Mouse (Mus musculus) kidney, postnatal 10 days (tissue): ENCODE results near the gene Rnf39.

Experiments
- DNase-seq: peaks from one replicate; pipeline ENCODE4 v3.0.0; 2021; ENCODE audit warnings: mixed read lengths

Gene Rnf39

DNA sequence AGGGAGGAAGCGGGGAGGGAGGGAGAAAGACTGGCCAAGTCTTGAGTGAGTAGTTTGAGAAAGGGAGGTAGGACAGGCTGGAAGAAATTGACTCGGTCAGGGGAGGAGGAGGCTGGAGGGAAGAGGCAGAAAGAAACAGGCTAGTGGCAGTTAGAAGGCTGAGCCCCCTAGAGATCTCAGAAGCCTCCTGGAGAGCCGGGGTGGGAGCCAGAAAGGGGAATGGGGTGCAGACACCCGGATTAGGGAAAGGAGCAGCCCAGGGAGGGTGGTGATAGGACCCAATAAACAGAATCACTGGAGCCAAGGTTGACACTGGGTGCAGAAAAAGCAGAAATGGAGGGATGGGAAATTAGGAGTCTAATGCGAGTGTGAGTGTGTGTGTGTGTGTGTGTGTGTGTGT is 973 bp downstream of the Rnf39 start:
- DNase-seq, result no peak

DNA sequence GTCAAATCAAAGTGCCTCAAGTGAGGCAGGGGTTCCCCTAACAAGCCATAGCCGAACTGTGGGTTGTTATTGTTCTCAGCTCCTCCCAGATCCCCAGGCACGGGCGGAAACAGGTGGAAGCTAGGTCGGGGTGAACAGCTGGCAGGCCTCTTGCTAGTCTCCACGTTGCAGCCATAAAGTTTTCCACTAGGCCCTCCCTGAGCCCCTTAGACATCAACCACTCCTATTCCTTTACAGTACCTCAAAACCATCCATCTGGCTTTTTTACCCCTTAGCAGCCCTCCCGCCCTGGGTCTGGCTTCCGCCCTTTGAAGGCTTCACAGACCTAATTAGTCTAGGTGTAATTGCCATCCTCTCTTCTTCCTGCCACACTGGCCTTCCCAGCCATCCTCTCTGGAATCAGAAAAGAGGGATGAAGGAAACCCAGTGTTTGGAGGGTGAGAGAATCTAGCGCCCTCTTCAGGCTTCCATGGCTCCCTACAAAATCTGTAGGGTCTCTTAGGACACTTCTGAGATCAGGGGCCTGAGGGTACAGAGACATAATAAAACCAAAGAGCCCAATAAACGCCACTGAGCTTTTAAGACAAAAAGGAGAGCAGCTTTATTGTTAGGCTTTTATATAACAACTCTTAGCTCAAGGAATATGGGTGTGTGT is 1.5 kb downstream of the Rnf39 start:
- no peak for DNase-seq

GRCm38 (mm10) chr17:36947051-36947819 is 4.5 kb downstream of the Rnf39 start:
- DNase-seq, result peak; percentile 71

DNA sequence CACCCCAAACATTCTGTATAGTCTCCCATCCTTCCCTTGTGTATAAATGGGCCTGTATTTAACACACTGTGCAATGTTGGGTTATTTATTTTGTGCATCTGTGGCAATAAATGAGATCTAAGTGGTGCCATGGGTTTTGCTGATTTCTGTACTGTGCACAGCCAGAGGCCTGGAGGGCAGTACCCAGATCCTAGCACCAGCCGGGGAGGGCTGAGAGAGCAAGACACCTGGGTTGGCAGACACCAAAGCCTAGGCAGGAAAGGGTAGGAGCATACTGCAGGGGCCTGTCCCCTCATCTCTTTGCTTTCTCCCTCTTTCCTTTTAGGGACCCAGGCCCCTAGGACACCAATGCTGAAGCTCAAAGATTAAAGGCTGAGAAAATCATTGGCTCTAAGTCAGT is 5.6 kb downstream of the Rnf39 start:
- no peak for DNase-seq

DNA sequence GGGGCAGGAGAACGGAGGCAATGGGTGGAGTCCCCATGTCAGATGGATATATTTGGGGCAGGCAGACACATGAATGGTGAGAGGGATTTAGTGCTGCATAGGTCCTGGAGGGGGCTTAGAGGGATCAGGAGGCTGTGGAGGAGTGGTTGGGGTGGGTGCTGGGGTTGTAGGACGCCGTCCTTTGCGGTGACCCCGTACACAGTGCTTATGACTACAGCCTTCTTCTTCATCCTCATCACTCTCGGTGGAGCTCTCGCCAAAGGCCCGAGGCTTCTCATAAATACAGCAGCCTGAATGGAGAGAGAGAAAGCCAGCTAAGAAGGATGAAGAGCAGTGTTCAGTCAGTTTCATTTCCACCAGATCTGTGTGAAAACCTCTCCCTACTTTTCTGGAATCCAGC is 6.5 kb downstream of the Rnf39 start:
- DNase-seq, result no peak

- peak; percentile 98 for DNase-seq
Observed at GRCm38 (mm10) chr17:36950981-36951947, 8.5 kb downstream of the Rnf39 start, which contains the start of gene Ppp1r11. TSS of gene Ppp1r11 (minus strand) at chr17:36951741.

DNA sequence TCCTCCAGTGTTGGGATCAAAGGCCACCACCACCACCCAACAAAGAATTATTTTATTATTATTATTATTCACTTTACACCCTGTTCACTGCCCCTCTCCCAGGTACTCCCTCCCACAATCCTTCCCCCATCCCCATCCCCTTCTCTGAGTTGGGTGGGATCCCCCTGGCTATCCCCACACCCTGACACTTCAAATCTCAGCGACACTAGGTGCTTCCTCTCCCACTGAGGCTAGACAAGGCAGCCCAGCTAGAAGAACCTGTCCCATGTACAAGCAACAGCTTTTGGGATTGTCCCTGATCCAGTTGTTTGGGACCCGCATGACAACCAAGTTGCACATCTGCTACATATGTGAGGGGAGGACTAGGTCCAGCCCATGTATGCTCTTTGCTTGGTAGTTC is 9.9 kb downstream of the Rnf39 start:
- no peak for DNase-seq

DNA sequence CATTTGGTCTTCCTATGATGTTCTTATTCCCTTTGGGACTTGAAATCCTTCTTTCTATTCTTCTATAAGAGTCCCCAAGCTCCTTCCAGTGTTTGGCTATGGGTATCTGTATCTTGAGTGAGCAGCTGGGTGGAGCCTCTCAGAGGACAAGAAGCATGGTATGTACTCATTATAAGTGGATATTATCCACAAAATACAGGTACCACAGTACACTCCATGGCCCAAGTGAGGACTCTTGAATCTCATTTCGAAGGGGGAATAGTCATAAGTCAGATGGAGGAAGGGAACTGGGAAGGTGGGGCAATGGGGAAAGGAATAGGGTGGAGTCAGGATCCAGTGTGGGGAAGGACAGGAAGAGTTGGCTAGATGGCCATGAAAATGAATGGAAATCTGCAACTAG is 10.3 kb downstream of the Rnf39 start:
- DNase-seq, result no peak

DNA sequence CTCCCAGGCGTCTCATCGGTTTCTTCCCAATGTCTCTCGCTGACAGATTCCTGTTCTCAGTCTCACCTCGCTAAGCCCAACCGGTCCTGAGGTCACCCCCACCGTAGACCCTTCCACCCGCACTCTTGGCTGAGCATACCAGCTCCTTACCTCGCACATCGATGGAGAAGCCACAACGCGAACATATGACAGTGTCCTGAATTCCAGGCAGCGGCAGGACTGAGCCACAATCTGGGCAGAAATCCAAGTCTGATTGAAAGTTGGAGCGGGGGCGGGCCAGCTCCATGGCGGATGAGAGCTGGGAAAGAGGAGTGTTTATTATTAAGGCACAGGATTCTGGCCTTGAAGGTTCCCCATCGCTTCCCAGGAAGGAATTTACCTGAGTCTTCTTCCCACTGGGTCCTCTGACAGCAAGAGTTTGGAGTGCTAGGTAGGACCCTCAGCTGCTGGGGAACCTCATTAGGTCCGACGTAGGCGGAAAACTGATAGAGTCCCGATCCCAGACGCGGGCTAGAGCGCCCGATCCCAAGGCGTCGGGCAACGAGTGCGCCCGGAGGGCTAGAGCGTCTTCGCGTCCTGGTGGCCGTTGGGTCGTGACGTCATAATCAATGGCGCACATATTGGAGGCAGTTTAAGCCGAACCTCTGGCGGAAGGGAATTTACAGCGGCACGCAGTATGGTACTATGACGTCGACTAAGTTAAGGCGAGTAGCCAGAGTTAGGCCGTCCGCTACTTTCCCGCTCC is 15.5 kb downstream of the Rnf39 start, which contains the start of the genes Znrd1 and Znrd1as:
TSS of gene Znrd1 (minus strand) at position 561 of the 745 bp plus-strand sequence.
TSS of gene Znrd1as (plus strand) at position 594 of the 745 bp plus-strand sequence.
- peak; percentile 97 for DNase-seq

GRCm38 (mm10) chr17:36958884-36959283 is 16.2 kb downstream of the Rnf39 start:
- DNase-seq, result peak; percentile 29

DNA sequence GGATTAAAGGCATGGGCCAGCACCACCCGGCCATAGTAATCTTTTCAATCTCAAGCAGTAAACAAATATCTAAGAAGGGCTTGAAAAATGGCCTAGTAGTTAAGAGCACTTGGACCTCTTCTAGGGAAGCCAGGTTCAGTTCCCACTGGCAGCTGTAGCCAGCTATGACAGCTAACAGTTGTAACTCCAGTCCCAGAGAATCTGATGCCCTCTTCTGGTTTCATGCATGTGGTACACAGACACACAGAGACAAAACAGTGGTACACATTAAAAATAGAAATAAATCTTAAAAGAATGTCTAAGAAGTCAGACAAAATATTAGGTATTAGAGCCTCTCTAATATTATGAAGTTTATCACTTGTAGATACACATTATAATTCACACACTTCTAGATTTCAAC is 18.4 kb downstream of the Rnf39 start:
- no peak for DNase-seq

DNA sequence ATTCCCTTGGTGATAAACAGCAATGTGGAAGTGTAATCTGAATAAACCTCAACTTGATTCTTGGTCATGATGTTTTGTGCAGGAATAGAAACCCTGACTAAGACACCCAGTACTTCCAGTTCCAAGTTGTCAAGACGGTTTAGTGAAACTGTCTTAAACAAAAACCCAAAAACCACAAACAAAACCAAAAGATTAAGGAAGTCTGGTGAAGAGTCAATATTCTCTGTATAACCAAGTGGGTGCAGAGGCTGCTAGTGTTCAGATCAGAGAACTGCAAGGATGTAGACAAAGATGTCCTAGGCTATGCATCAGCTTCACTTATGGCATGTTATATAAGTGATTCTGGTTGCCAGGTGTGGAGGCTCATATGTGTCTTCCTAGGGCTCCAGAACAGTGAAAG is 24.2 kb downstream of the Rnf39 start:
- DNase-seq, result no peak

DNA sequence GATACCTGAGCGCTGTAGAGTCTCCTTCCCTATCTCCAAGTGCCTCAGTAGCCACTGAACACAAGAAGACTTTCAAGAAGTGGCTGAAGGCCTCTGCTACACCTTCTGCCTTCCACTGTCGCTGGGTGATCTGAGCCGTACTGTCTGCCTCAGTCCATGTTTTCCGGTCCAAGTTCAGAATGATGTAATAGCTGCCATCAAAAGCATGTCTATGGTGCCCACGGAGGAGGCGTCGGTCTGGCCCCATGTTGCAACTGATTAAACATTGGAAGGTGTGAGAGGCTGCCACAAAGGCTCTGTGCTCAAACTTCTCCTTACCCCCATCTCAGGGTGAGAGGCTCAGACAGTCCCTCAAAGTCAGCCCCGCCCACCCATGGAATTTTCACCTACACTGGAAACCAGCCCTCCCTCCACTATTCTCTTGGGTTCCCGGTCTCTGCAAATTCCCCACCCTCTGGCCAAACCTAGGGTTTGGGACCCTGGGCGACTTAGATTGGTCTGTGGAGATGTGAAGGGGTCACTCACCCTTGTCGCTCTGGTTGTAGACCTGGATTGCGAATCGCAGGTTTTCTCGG is 27.7 kb downstream of the Rnf39 start:
- no peak for DNase-seq

DNA sequence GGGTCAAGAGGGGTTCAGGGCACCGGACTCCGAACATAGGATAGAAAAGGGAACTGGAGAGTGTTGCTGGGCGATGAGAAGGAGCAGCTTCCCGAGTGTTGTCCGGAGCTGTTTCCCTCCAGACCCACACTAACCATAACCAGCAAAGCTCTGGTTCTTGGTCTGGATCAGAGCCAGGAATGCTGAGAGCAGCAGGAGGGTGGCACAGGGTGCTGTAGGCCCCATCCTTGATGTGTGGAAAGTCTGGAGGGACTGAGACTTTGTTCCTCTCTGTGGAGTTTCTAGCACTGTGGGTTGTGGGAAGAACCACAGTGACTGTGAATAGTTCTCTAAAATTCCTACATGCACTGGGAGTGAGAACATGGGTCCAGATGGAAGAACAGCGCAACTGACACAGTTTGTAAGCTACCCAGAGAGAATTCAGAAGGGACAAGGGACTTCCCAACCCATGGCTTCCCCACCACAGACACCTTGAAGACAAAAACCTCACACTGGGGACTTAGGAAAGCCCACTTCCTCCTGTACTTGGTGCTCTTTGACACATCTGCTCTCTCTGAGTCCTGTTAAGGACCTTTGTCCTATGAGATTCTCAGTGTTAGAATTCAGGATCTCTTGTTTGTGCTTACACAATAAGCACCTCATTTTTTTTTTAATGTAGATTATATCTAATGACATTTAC is 28.6 kb downstream of the Rnf39 start:
- DNase-seq, result no peak

GRCm38 (mm10) chr17:36972791-36973190 is 30.1 kb downstream of the Rnf39 start:
- DNase-seq, result no peak

DNA sequence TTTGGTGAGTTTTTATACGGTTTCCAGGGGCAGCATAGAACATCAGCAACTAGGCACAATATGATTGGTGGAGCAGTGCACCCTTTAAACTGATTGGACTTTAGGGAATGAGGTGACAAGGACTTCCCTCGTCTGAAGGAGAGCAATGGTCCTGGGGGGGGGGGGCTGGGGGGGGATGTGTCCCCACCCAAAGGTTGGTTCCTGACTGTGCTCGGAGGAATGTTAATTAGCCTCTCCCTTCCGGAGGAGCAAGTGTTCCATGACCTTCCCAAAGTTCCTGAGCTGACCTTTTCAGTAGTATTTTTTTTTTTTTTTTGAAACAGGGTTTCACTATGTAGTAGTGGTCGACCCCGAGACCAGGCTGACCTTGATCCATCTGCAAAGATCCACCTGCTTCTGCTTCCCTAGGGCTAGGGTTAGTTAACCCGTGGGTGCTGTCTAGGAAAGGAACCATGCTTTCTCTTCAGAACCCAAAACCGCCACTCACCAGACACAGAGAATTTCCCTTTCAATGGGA is 30.6 kb downstream of the Rnf39 start:
- no peak for DNase-seq

GRCm38 (mm10) chr17:36981221-36981813 is 38.6 kb downstream of the Rnf39 start, which contains the start of gene 2410137M14Rik:
TSS of gene 2410137M14Rik (minus strand) at chr17:36981237.
- DNase-seq, result peak; percentile 16

GRCm38 (mm10) chr17:36981845-36982244 is 39.1 kb downstream of the Rnf39 start:
- peak; percentile 14 for DNase-seq

DNA sequence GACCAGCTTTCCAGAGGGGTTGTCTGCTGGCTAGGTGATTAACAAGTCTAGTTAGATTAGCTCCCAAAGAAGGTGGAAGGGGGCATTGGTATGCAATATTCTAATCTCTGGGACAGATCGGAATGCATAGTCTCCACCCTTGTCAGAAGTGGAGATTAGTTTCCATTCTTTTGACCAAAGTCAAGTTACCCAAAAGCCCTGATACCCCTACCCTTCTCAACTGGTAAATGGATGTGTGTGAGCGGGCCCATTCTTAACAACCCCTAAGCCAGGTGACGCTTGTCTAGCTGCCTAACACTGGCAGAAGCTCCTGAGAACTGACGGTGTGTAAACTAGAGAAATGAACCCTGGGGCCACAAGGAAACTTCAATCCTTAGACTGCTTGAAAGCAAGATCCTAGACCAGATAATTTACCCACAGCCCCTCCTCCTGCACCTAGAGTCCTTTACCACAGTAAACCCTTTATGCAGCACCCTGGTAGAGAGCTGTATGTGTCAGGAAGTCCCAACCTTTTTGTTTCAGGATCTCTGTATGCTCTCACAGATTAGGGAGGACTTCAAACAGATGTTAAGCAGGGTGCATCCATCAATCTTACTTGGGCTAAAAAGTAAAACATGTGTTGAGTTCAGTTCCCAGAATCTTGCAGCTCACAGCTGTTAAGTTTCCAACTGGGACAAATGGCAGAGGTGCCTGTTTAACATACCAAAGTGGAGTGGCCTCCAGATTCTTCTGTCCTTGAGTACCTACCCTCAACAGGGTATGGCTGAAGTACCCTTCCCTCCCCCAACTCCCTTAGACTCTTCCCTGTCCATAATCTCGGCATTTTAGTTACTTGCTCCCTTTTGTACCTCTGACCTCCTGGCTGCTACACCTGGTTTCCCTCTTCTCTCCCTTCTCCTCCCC is 39.8 kb downstream of the Rnf39 start:
- DNase-seq, result no peak
